Mouse (Mus musculus): Measurements from ENCODE around the gene Trio. TPM values are rescaled to one million over a fixed set of nuclear protein-coding genes. Genes with fewer than 3 reads are reported as not detected.

Gene Trio
- polyA plus RNA-seq, 1 experiment = 149 TPM

GRCm38 (mm10) chr15:27981764-27982500 lies 43.7 kb downstream of the Trio start:
- Histone ChIP-seq H3K4me3 (ENCODE audit: insufficient read depth, low read length) (no peak overlapping the region), H3K4me1 (ENCODE audit: control insufficient read depth, insufficient read depth, low read length) (peaks cover 17% of the 10 kb centered on the region), H3K27ac (ENCODE audit: insufficient read depth, low read length) (no peak overlapping the region)
- no peak for TF ChIP-seq CTCF (IDR thresholded peaks at IDR 0.05; ENCODE audit: extremely low read depth, insufficient read depth, low read length)
- TF ChIP-seq POLR2A (IDR thresholded peaks at IDR 0.05; ENCODE audit: extremely low read depth, insufficient read depth, low read length) = no peak

GRCm38 (mm10) chr15:27981258-27981657 lies 44.4 kb downstream of the Trio start:
- Histone ChIP-seq H3K4me1 (ENCODE audit: control insufficient read depth, insufficient read depth, low read length) (peaks cover 15% of the 10 kb centered on the region), H3K27ac (ENCODE audit: insufficient read depth, low read length) (no peak overlapping the region), H3K4me3 (ENCODE audit: insufficient read depth, low read length) (no peak overlapping the region)
- TF ChIP-seq CTCF (IDR thresholded peaks at IDR 0.05; ENCODE audit: extremely low read depth, insufficient read depth, low read length) (no peak), POLR2A (IDR thresholded peaks at IDR 0.05; ENCODE audit: extremely low read depth, insufficient read depth, low read length) (no peak)

GRCm38 (mm10) chr15:27980436-27980835 lies 45.2 kb downstream of the Trio start:
- TF ChIP-seq CTCF (IDR thresholded peaks at IDR 0.05; ENCODE audit: extremely low read depth, insufficient read depth, low read length) (no peak), POLR2A (IDR thresholded peaks at IDR 0.05; ENCODE audit: extremely low read depth, insufficient read depth, low read length) (no peak)
- H3K27ac ChIP-seq (ENCODE audit: insufficient read depth, low read length) = no peak overlapping the region
- H3K4me1 ChIP-seq (ENCODE audit: control insufficient read depth, insufficient read depth, low read length) = peaks cover 15% of the 10 kb centered on the region
- no peak overlapping the region for H3K4me3 ChIP-seq (ENCODE audit: insufficient read depth, low read length)

DNA sequence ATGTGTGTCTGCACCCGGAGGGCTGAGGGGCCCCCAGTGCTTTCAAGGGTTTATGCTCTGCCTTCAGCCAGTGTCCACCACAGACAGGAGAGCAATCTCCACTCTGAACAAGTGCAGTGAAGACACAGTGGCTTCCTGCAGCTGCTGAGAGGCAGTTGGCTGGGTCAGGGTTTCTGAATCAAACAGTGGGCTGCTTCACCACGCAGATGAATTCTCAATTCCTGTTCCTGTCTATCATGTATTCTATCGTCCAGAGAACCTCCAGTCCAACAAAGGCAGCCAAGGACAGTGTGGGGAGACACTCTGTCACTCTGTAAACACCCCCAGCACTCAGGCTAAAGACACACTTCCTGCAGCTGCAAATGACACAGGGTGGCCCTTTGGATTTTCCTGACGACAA lies 48.7 kb downstream of the Trio start:
- Histone ChIP-seq H3K4me1 (ENCODE audit: control insufficient read depth, insufficient read depth, low read length) (peaks cover 13% of the 10 kb centered on the region), H3K4me3 (ENCODE audit: insufficient read depth, low read length) (no peak overlapping the region), H3K27ac (ENCODE audit: insufficient read depth, low read length) (no peak overlapping the region)
- TF ChIP-seq POLR2A (IDR thresholded peaks at IDR 0.05; ENCODE audit: extremely low read depth, insufficient read depth, low read length) = no peak

- no peak for TF ChIP-seq POLR2A (IDR thresholded peaks at IDR 0.05; ENCODE audit: extremely low read depth, insufficient read depth, low read length)
- no peak for TF ChIP-seq CTCF (IDR thresholded peaks at IDR 0.05; ENCODE audit: extremely low read depth, insufficient read depth, low read length)
- Histone ChIP-seq H3K4me3 (ENCODE audit: insufficient read depth, low read length) (no peak overlapping the region), H3K4me1 (ENCODE audit: control insufficient read depth, insufficient read depth, low read length) (peaks cover 10% of the 10 kb centered on the region; the same call in 1 of the 2 replicates), H3K27ac (ENCODE audit: insufficient read depth, low read length) (no peak overlapping the region)
These were observed 49.3 kb downstream of the Trio start for GRCm38 (mm10) chr15:27976366-27976765.

DNA sequence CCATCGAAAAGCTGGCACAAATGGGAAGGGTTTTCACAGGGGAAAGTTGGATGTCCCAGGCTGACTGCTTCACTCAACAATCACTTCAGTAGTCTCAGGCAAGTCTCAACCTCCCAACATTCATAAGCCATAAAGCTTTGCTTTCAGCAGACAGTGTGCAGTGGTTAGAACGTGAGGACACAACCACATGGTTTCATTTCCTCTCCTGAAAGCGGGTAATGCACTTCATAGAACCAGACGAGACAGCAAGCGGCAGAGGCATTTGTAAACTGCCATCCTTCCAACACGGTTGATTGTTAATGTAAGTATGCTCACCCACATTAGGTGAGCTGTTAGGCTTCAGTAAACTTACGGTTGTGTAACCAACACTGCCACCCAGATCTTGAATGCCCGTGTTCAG lies 51.0 kb downstream of the Trio start:
- no peak for TF ChIP-seq POLR2A (IDR thresholded peaks at IDR 0.05; ENCODE audit: extremely low read depth, insufficient read depth, low read length)
- TF ChIP-seq CTCF (IDR thresholded peaks at IDR 0.05; ENCODE audit: extremely low read depth, insufficient read depth, low read length) = no peak
- Histone ChIP-seq H3K4me1 (ENCODE audit: control insufficient read depth, insufficient read depth, low read length) (peaks cover 5% of the 10 kb centered on the region; the same call in 1 of the 2 replicates), H3K4me3 (ENCODE audit: insufficient read depth, low read length) (no peak overlapping the region), H3K27ac (ENCODE audit: insufficient read depth, low read length) (no peak overlapping the region)

- TF ChIP-seq CTCF (IDR thresholded peaks at IDR 0.05; ENCODE audit: extremely low read depth, insufficient read depth, low read length) (no peak), POLR2A (IDR thresholded peaks at IDR 0.05; ENCODE audit: extremely low read depth, insufficient read depth, low read length) (no peak)
- Histone ChIP-seq H3K4me1 (ENCODE audit: control insufficient read depth, insufficient read depth, low read length) (peaks cover 5% of the 10 kb centered on the region), H3K27ac (ENCODE audit: insufficient read depth, low read length) (no peak overlapping the region), H3K4me3 (ENCODE audit: insufficient read depth, low read length) (no peak overlapping the region)
These were observed 57.5 kb downstream of the Trio start for GRCm38 (mm10) chr15:27968183-27968582.

DNA sequence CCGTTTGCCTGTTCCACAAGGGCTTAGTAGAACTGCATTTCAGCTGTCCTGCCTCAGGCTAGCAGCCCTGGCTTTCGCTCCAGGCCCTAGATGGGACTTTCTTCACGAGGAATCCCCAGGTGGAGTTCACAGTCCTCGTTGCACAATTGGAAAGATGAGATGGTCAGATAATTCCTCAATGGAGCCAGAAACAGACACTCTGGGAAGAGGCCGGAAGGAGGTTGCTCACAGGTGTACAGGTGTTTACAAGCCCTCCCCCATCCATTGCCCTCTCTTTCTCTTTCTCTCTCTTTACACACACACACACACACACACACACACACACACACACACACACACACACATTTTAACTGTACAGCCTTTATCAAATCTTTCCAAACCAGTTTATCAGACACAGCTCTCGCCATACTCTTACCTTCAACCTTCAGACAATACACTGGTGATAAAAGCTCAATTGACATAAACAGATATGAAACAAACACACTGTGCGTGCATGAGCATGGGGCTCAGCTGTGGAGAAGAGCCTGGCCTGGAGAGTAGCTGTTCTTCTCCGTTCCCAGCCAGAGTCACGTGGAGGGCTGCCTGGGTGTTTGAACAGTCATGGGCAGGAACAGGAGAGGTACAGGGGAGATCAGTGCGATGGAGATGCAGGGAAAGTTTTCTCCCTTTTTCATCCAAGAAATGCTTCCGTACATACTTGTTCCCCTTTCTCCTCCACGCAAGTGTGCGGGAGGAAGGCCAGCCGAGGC lies 58.3 kb downstream of the Trio start:
- no peak for TF ChIP-seq POLR2A (IDR thresholded peaks at IDR 0.05; ENCODE audit: extremely low read depth, insufficient read depth, low read length)
- TF ChIP-seq CTCF (IDR thresholded peaks at IDR 0.05; ENCODE audit: extremely low read depth, insufficient read depth, low read length) = no peak
- Histone ChIP-seq H3K4me1 (ENCODE audit: control insufficient read depth, insufficient read depth, low read length) (peaks cover 7% of the 10 kb centered on the region), H3K27ac (ENCODE audit: insufficient read depth, low read length) (no peak overlapping the region), H3K4me3 (ENCODE audit: insufficient read depth, low read length) (no peak overlapping the region)

- Histone ChIP-seq H3K4me3 (ENCODE audit: insufficient read depth, low read length) (no peak overlapping the region), H3K4me1 (ENCODE audit: control insufficient read depth, insufficient read depth, low read length) (peaks cover 10% of the 10 kb centered on the region)
- no peak for TF ChIP-seq CTCF (IDR thresholded peaks at IDR 0.05; ENCODE audit: extremely low read depth, insufficient read depth, low read length)
- no peak for TF ChIP-seq POLR2A (IDR thresholded peaks at IDR 0.05; ENCODE audit: extremely low read depth, insufficient read depth, low read length)
These were observed 60.8 kb downstream of the Trio start for GRCm38 (mm10) chr15:27964877-27965276.

GRCm38 (mm10) chr15:27963506-27963905 lies 62.1 kb downstream of the Trio start:
- TF ChIP-seq CTCF (IDR thresholded peaks at IDR 0.05; ENCODE audit: extremely low read depth, insufficient read depth, low read length) (no peak), POLR2A (IDR thresholded peaks at IDR 0.05; ENCODE audit: extremely low read depth, insufficient read depth, low read length) (no peak)
- no peak overlapping the region for H3K4me3 ChIP-seq (ENCODE audit: insufficient read depth, low read length)
- no peak overlapping the region for H3K27ac ChIP-seq (ENCODE audit: insufficient read depth, low read length)
- peaks cover 11% of the 10 kb centered on the region for H3K4me1 ChIP-seq (ENCODE audit: control insufficient read depth, insufficient read depth, low read length)

More at GRCm38 (mm10) chr15:27964877-27965276, 60.8 kb downstream of the Trio start:
- H3K27ac ChIP-seq (ENCODE audit: insufficient read depth, low read length) = no peak overlapping the region
